Mouse (Mus musculus): ENCODE measurements at regions not wholly inside any gene's neighbourhood (a gene's known extent, or its start where the extent isn't known, plus 50 kb on each side); places are given as distances from the start of the nearest gene placed in this dataset.

DNA sequence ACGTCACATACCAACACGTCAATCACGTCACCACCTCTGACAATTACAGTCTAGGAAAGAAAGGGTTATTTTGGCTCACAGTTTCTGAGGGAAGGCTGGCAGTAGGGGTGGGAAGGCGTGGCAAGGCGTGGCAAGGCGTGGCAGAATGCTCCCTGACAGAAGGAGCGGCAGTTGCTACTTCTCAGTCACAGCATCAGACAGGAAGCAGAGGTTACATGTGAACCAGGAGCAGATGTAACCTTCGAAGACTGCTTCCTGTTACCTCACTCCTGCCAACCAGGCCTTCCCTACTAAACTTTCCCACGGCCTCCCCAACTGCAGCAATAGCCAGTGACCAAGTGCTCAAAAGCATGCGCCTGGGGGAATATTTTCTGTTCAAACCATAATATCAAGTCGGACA is 240.9 kb upstream of the Stt3b start:
- DNase-seq = no peak

- DNase-seq = no peak
Measured at GRCm38 (mm10) chr9:115551501-115551900, 241.3 kb upstream of the Stt3b start.

GRCm38 (mm10) chr9:115558131-115558530 is 247.9 kb upstream of the Stt3b start:
- DNase-seq = no peak

DNA sequence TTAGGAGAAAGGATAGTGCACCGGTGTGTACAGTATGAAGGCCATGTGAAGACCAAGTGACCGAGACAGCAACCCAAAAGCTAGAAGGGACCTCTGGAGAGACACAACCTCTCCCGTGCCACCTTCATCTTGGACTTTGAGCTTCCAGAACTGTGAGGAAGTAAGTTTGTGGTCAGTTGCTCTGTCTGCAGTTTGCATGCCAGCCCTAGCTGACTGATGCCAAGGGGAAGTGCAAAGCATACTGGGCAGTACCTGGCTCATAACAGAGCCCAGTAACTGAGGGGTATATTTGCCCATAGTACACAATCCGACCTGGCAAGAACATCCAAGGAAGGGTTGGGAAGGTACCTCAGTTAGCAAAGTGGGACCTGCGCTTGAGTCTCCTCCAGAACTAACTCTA is 249.3 kb upstream of the Stt3b start:
- DNase-seq = no peak

GRCm38 (mm10) chr9:115561207-115561606 is 251.0 kb upstream of the Stt3b start:
- no peak for DNase-seq

DNA sequence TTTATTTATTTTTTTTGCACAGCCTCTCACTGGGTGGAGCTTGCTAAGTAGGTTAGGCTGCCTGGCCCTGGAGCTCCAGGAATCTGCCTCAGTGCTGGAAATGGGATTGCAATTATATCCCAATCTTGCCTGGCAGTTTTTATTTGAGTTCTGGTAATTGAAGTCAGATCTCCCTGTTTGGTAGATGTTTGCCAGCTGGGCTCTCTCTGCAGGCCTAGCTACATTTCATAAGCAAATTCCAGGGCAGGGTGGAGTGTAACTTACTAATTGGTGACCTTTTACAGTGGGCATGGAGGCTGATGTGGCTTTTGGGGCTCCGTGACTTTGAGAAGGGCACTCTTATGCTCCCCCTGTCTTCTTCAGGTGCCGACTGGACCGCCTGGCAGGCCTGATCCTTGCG is 252.6 kb upstream of the Stt3b start:
- DNase-seq = no peak

DNA sequence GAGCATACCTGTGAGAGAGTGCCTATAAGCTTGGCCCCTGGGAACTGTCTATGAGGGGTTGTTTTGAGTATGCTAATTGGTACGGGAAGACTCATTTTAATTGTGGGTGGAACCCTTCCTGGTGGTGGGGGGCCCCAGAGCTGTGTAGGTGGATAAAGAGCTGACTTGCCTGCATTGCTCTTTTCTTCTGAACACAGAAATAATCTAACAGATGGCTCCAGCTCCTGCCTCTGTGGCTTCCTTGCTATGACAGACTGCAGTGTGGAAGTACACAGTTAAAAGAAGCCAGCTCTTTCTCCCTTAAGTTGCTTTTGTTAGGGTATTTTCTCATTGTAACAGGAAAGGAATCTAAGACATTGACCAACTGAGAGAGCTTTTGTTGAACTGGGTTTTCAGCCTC is 254.1 kb upstream of the Stt3b start:
- no peak for DNase-seq

DNA sequence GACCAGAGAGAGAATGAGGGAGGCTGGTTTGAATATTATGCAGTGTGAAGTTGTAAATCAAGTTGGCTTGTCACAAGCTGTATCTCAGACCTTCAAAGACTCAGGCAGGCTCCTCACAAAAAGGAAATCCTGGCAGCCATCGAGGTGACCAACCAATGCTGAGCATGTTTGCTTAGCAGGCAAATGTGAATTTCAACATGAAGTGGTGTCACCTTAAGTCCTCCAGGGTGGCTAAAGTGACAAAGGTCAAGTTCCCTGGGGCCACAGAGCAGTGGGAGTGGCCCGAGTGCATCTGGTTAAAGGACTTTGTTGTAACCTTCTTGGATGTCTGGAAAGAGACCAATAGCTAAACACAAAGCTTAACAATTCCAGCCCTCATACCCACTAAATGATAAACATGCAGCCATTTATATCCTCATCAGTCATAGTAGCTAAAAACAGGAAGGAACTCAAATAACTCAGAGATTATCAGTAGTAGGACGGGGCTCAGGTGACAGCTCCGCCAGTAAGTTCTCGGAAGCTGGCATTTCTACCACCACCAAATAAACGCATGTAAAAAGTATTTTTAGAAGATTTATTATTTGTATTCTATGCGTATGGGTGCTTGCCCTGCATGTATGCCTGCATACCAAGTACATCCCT is 258.6 kb upstream of the Stt3b start:
- peak; percentile 15 for DNase-seq

GRCm38 (mm10) chr9:115570998-115571397 is 260.8 kb upstream of the Stt3b start:
- DNase-seq = no peak

DNA sequence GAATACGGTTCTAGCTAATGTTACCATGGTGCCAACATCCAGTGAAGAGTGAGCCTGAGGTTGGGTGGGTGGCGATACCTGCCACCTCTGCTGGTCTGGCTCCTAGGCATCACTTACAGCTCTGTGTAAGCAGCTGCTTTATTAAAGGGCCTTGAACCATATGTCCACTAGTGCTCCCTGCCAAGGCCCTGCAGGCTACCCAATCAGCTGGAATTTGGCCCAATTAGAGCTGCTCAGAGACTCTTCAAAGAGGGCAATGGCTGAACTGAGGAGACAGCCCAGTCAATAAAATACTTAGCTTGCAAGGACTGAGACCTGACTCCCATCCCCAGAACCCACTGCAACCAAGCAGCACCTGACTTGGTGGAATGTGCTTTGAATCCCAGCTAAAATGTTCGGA is 270.9 kb upstream of the Stt3b start:
- DNase-seq = no peak

GRCm38 (mm10) chr9:115583548-115583947 is 273.3 kb upstream of the Stt3b start:
- DNase-seq = no peak

DNA sequence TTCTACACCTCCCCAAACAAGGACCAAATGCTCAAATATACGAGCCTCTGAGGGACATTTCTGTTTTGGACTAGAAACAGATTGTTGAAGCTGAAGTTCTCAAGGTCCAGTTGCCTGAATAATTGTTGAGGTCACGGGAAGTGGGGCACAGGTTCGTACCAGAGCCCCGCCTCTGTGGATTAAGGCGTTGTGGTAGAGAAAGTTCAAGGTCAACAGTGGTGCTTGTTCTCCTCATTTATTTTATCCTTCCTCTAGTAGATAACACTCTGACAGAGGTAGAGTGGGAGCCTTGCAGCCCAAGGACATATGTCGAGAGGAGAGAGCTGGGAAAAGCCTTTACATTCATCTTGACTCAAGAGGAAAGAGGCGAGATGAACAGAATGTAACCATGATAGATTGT is 274.7 kb upstream of the Stt3b start:
- DNase-seq = no peak

DNA sequence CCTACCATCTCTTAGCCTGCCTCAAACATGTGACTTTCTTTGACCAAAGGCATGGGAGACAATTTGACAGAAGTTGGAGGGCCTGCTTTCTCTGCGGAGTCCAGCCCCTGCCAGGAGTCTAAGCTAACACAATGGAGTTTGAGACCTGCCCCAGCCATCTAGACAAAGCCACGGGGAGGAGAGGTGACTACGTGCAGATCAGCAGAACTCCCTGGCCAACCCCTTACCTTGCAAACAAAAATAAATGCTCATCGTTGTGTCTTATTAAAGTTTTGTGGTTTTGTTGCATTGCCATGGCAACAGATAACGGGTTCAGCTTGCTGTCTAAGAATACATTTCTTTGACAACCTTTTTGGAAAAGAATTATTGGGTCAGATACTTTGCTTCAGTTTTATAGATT is 282.2 kb upstream of the Stt3b start:
- DNase-seq = no peak

DNA sequence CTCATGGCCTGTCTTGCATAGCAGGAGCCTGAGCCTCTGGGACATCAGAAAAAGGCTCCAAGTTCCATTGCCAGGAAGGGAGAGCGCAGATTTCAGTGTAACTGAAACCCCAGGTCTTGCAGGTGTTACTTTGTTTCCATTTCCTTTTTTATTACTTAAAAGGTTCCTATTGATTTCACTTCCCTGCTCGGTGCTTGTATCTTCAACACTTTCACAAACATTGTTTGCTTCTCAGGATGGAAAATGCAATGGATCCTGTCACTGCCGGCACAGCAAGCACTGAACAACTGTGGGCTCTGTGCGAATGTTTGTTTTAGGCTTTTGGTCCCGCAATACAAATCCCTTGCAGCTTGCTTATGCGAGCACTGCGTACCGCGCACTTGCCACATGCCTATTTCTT is 290.0 kb upstream of the Stt3b start:
- no peak for DNase-seq

- DNase-seq = no peak
Measured at GRCm38 (mm10) chr9:115600826-115601225, 290.6 kb upstream of the Stt3b start.

GRCm38 (mm10) chr9:115602772-115603171 is 292.6 kb upstream of the Stt3b start:
- DNase-seq = no peak

- DNase-seq = no peak
Measured at GRCm38 (mm10) chr9:115604450-115604849, 294.2 kb upstream of the Stt3b start.

GRCm38 (mm10) chr9:115604968-115605682 is 294.9 kb upstream of the Stt3b start:
- DNase-seq = no peak

- DNase-seq = no peak
Measured at GRCm38 (mm10) chr9:115607961-115608360, 297.7 kb upstream of the Stt3b start.

DNA sequence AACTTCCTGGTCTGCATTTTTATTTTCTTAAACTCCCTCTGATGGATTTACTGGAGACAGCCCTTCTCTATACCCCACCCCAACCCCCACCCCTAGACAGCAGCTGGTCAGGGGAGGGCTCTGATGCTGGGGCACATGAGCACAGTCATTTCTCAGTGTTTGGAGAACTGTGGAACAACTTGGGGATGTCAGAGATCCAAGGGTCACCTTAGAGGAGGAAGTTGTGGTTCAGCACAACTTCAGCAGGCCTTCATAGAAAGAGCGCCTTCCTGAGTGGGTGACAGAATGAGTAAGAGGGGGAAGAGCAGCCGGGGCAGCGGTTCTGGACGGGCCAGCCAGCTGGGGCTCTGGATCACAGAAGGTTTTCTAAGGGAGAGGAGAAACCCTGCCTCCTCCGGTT is 298.2 kb upstream of the Stt3b start:
- DNase-seq = peak; percentile 42

DNA sequence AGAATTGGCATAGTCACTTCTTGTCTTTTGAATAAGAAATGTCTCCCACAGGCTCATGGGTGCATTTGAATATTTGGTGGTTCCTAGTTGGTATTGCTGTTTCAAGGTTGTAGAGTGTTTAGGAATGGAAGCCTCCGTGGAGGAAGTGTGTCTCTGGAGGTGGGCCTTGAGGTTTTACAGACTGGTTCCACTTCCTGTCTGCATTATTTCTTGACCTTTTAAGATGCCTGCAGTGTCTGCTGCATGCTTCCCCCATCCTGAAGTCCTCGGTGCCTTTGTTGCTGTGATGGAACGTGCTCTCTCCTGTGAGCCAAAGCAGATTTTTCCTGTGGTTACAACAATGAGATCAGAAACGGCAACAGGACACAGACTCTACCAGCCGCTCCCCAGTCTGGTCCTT is 299.4 kb upstream of the Gadl1 start:
- no peak for DNase-seq

DNA sequence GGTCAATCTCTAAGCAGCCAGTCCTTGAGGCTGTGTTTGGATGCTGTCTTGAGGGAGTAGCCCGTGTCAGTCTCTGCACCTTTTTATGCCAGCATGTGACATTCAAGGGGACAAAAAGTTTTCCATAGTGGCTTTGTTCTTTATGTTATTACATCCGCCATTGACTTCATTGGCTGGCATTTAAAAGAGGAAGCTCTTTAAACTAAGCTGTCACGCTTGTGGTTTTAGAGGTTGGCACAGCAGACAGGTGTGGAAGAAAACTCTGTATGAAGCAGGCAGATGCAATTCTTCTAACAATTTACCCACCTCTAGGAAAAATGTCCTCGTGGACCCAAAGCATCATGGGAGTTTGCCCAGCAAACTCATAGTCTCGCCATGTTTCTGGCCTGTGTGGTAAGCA is 297.5 kb upstream of the Gadl1 start:
- DNase-seq = no peak

GRCm38 (mm10) chr9:115612908-115613307 is 296.3 kb upstream of the Gadl1 start:
- no peak for DNase-seq

GRCm38 (mm10) chr9:115614007-115614406 is 295.2 kb upstream of the Gadl1 start:
- no peak for DNase-seq

GRCm38 (mm10) chr9:115617909-115618308 is 291.3 kb upstream of the Gadl1 start:
- no peak for DNase-seq

Data from kidney, postnatal 10 days (tissue).